Mouse (Mus musculus): ENCODE measurements around the gene Invs. TPM values are rescaled to one million over a fixed set of nuclear protein-coding genes. Genes with fewer than 3 reads are reported as not detected.

Gene Invs
- polyA plus RNA-seq, 1 experiment from 2014 or later: 11.8 TPM

GRCm38 (mm10) chr4:48273119-48273829, 6.3 kb upstream of the Invs start:
- Histone ChIP-seq H3K4me1 (peaks cover 2% of the 10 kb centered on the region; the same call in 1 of the 2 replicates), H3K36me3 (no peaks in the 10 kb centered on the region), H3K27me3 (no peaks in the 10 kb centered on the region), H3K9ac (no peak overlapping the region), H3K4me3 (replicated peaks) (no peak overlapping the region), H3K27ac (no peak overlapping the region), H3K4me2 (no peak overlapping the region), H3K9me3 (replicated peaks) (no peaks in the 10 kb centered on the region)
- ATAC-seq (replicated peaks; ENCODE audit: low FRiP score): no peak
- 95% methylated on average over 7 of the region's 7 CpGs for WGBS

DNA sequence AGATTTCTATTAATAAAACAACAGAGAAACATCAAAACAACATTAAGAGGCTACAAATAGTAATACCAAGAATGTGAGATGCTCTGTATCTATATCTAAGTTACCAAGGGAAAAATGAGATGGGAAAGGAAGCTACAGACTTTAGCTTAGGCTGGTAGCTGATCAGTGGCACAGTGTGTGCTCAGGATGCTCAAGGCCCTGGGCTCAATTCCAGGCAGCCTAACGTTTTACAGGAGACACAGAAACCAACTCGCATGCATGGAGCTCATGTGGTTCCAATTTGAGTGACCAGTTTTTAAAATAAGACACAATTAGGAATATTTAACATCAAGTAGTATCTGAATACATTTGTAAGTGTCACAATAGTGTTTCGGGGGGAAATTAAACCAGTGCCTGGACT, 3.8 kb upstream of the Invs start:
- H3K4me1 ChIP-seq: peaks cover 12% of the 10 kb centered on the region
- H3K27me3 ChIP-seq: no peaks in the 10 kb centered on the region
- no peak for ATAC-seq (replicated peaks; ENCODE audit: low FRiP score)
- H3K9ac ChIP-seq: no peak overlapping the region
- no peak overlapping the region for H3K4me2 ChIP-seq
- no peaks in the 10 kb centered on the region for H3K36me3 ChIP-seq
- H3K9me3 ChIP-seq (replicated peaks): no peaks in the 10 kb centered on the region
- WGBS: 87% methylated on average over 3 of the region's 3 CpGs
- H3K27ac ChIP-seq: no peak overlapping the region
- H3K4me3 ChIP-seq (replicated peaks): no peak overlapping the region

GRCm38 (mm10) chr4:48277011-48277410, 2.5 kb upstream of the Invs start:
- no peaks in the 10 kb centered on the region for H3K36me3 ChIP-seq
- WGBS: 71% methylated on average over 3 of the region's 3 CpGs

GRCm38 (mm10) chr4:48278757-48279497, 633 bp upstream of the Invs start:
- WGBS: under 1% methylated on average over 34 of the region's 34 CpGs
- Histone ChIP-seq H3K4me1 (peaks cover 12% of the 10 kb centered on the region), H3K4me3 (replicated peaks) (peak overlapping the region; percentile 97), H3K27ac (peak overlapping the region; percentile 77), H3K4me2 (peak overlapping the region; percentile 76), H3K36me3 (peaks cover 4% of the 10 kb centered on the region; the same call in 1 of the 2 replicates), H3K9me3 (replicated peaks) (no peaks in the 10 kb centered on the region), H3K27me3 (no peaks in the 10 kb centered on the region), H3K9ac (peak overlapping the region; percentile 94)
- ATAC-seq (replicated peaks; ENCODE audit: low FRiP score): 0 out of 2 replicates have a peak, but pooled peaks have one; percentile 0

More at GRCm38 (mm10) chr4:48277011-48277410, 2.5 kb upstream of the Invs start:
- ATAC-seq (replicated peaks; ENCODE audit: low FRiP score): no peak
- Histone ChIP-seq H3K4me1 (peaks cover 12% of the 10 kb centered on the region), H3K9me3 (replicated peaks) (no peaks in the 10 kb centered on the region), H3K9ac (no peak overlapping the region), H3K27ac (no peak overlapping the region), H3K4me2 (no peak overlapping the region), H3K4me3 (replicated peaks) (no peak overlapping the region), H3K27me3 (no peaks in the 10 kb centered on the region)

GRCm38 (mm10) chr4:48281121-48281520, 1.6 kb downstream of the Invs start:
- H3K27me3 ChIP-seq: no peaks in the 10 kb centered on the region
- WGBS: 96% methylated on average over 1 of the region's 1 CpGs
- no peaks in the 10 kb centered on the region for H3K9me3 ChIP-seq (replicated peaks)
- H3K36me3 ChIP-seq: peaks cover 12% of the 10 kb centered on the region; the same call in 1 of the 2 replicates
- no peak overlapping the region for H3K9ac ChIP-seq
- H3K27ac ChIP-seq: no peak overlapping the region
- H3K4me3 ChIP-seq (replicated peaks): no peak overlapping the region
- H3K4me1 ChIP-seq: peaks cover 12% of the 10 kb centered on the region
- no peak overlapping the region for H3K4me2 ChIP-seq
- ATAC-seq (replicated peaks; ENCODE audit: low FRiP score): no peak

DNA sequence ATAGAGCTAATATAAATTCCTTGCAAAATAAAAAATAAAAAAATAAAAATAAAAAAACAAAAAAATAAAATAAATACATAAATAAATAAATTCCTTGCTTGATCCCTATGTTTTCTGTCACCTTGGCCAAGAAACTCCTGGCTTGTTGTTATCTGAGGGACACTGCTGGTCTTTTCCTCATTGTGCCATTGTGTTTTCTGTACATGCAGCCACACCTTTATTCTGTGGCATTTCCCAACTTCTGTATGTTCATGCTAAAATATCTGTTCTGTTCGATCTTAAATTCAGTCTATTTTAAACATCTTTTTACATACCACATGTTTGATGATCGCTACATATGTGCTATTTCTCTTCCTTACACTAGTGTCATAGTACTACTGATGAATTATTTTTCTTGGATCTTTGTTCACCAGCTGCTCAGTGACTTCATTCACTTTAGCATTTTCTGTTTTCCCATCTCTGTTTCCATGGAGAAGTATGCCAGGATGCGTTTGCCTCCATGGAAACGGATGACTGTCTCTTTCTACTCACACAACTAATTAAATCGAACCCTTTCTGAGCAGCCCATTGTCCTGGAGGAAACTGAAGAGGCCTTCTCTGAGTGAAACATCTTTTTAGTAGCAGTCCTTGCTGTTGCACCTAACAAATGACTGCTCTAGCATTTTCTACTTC, 7.7 kb downstream of the Invs start:
- Histone ChIP-seq H3K9ac (no peak overlapping the region), H3K27ac (no peak overlapping the region), H3K36me3 (peaks cover 27% of the 10 kb centered on the region), H3K4me1 (no peaks in the 10 kb centered on the region), H3K27me3 (no peaks in the 10 kb centered on the region), H3K4me2 (no peak overlapping the region), H3K9me3 (replicated peaks) (no peaks in the 10 kb centered on the region), H3K4me3 (replicated peaks) (no peak overlapping the region)
- ATAC-seq (replicated peaks; ENCODE audit: low FRiP score): no peak
- 86% methylated on average over 5 of the region's 5 CpGs for WGBS

- no peak overlapping the region for H3K4me3 ChIP-seq (replicated peaks)
- WGBS: 89% methylated on average over 3 of the region's 3 CpGs
- no peaks in the 10 kb centered on the region for H3K27me3 ChIP-seq
- H3K4me1 ChIP-seq: no peaks in the 10 kb centered on the region
- ATAC-seq (replicated peaks; ENCODE audit: low FRiP score): no peak
- H3K9me3 ChIP-seq (replicated peaks): no peaks in the 10 kb centered on the region
- H3K9ac ChIP-seq: no peak overlapping the region
- no peak overlapping the region for H3K27ac ChIP-seq
- no peak overlapping the region for H3K4me2 ChIP-seq
- H3K36me3 ChIP-seq: peaks cover 4% of the 10 kb centered on the region; the same call in 1 of the 2 replicates
These were observed 35.3 kb downstream of the Invs start for GRCm38 (mm10) chr4:48314814-48315213.

DNA sequence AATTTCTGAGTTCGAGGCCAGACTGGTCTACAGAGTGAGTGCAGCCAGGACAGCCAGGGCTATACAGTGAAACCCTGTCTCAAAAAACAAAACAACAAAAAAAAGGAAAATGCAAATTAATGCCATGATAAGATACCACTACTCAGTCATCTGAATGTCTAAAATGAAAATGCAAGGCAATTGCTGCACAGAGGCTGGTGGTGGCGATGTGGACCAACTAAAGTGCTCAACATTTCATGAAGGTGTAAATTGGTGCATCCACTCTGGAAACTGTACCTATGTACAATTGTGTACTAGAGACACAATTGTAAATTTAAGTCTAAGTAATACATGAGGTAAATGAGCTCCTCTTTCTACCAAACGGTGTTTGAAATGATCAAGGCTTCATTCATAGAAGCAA, 36.5 kb downstream of the Invs start:
- Histone ChIP-seq H3K4me1 (no peaks in the 10 kb centered on the region), H3K9ac (no peak overlapping the region), H3K27ac (no peak overlapping the region), H3K4me3 (replicated peaks) (no peak overlapping the region), H3K9me3 (replicated peaks) (no peaks in the 10 kb centered on the region), H3K27me3 (no peaks in the 10 kb centered on the region), H3K4me2 (no peak overlapping the region), H3K36me3 (no peaks in the 10 kb centered on the region)
- ATAC-seq (replicated peaks; ENCODE audit: low FRiP score): no peak
- 91% methylated on average over 3 of the region's 3 CpGs for WGBS

DNA sequence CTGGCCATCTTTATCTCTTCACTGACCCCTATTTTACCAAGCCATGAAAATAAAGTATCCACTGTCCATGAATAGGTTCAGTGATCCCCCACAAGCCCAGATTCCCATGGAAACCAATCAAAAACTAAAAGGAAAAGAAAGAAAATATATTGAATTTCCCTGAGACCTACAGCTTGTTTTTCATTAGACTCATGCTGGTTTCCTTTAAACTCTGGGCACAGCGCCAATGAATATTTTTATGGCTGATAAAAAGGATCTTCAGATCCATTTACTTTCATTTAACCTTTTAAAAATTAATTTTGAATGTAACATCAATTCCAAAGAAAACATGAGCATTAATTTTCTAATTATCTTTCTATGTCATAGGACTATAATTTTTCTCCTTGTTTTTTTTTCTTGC, 41.7 kb downstream of the Invs start:
- ATAC-seq (replicated peaks; ENCODE audit: low FRiP score): no peak
- 71% methylated on average over 1 of the region's 1 CpGs for WGBS
- Histone ChIP-seq H3K4me2 (no peak overlapping the region), H3K36me3 (no peaks in the 10 kb centered on the region), H3K9ac (no peak overlapping the region), H3K4me1 (no peaks in the 10 kb centered on the region), H3K27me3 (no peaks in the 10 kb centered on the region), H3K9me3 (replicated peaks) (no peaks in the 10 kb centered on the region), H3K4me3 (replicated peaks) (no peak overlapping the region), H3K27ac (no peak overlapping the region)

DNA sequence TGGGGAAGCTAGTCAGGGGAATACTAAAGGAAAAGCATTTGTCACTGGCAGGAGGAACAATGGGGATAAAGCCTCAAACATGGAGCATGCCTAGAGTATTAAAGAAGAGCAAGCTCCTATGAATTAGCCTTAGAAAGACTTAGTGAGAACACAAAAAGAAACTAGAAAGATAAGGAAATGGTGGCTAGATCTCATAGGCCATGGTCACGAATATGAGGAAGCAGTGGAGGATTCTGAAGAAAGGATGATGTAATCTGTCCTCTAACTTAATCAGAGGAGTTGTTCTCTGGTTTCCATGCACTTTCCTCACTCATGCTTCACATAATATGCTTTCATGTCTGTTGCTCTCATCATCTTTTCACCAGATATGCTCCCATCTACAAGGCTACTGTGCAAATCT, 42.5 kb downstream of the Invs start:
- no peaks in the 10 kb centered on the region for H3K9me3 ChIP-seq (replicated peaks)
- no peak overlapping the region for H3K4me3 ChIP-seq (replicated peaks)
- no peaks in the 10 kb centered on the region for H3K27me3 ChIP-seq
- H3K36me3 ChIP-seq: no peaks in the 10 kb centered on the region
- no peak for ATAC-seq (replicated peaks; ENCODE audit: low FRiP score)
- 68% methylated on average over 1 of the region's 1 CpGs for WGBS
- no peaks in the 10 kb centered on the region for H3K4me1 ChIP-seq
- H3K9ac ChIP-seq: no peak overlapping the region
- H3K4me2 ChIP-seq: no peak overlapping the region
- no peak overlapping the region for H3K27ac ChIP-seq

DNA sequence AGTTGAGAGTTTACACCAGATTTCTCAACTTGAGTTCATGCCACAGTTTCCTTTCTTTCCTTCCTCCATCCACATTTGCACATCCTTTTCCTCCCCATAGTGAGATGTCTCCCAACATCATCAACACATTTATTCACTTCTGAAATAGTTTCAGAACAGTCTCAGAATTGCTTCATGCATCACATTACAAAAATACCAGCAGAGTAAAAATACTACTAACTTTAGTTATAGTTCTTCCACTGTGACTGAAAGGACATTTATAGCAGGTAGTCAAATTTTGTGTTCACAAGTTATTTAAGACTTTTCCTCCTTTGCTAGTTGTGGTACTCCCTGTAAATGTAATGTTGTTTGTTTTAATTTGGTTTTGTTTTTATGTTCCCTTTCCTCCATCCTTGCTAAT, 47.6 kb downstream of the Invs start:
- Histone ChIP-seq H3K4me3 (replicated peaks) (no peak overlapping the region), H3K27ac (no peak overlapping the region), H3K36me3 (no peaks in the 10 kb centered on the region), H3K9me3 (replicated peaks) (no peaks in the 10 kb centered on the region), H3K9ac (no peak overlapping the region), H3K27me3 (no peaks in the 10 kb centered on the region), H3K4me2 (no peak overlapping the region), H3K4me1 (no peaks in the 10 kb centered on the region)
- no peak for ATAC-seq (replicated peaks; ENCODE audit: low FRiP score)

GRCm38 (mm10) chr4:48328042-48328441, 48.5 kb downstream of the Invs start:
- Histone ChIP-seq H3K4me2 (no peak overlapping the region), H3K36me3 (no peaks in the 10 kb centered on the region), H3K9ac (no peak overlapping the region), H3K4me3 (replicated peaks) (no peak overlapping the region), H3K9me3 (replicated peaks) (no peaks in the 10 kb centered on the region), H3K27ac (no peak overlapping the region), H3K4me1 (no peaks in the 10 kb centered on the region), H3K27me3 (no peaks in the 10 kb centered on the region)
- 68% methylated on average over 2 of the region's 2 CpGs for WGBS
- no peak for ATAC-seq (replicated peaks; ENCODE audit: low FRiP score)
